Mouse (Mus musculus) megakaryocyte, embryonic 14.5 days (primary cell): ENCODE measurements at regions not wholly inside any gene's neighbourhood (a gene's known extent, or its start where the extent isn't known, plus 50 kb on each side); places are given as distances from the start of the nearest gene placed in this dataset.

ENCODE experiments used
- H3K27me3 ChIP-seq: replicated peaks from 2 replicates; pipeline ENCODE3; 2012; ENCODE audit warnings: inconsistent platforms
- H3K36me3 ChIP-seq: replicated peaks from 2 replicates; pipeline ENCODE3; 2012; ENCODE audit warnings: low read length, inconsistent platforms, mixed read lengths
- H3K4me1 ChIP-seq: 2 replicates; pipeline ENCODE4 v1.6.1; 2012; ENCODE audit warnings: inconsistent platforms
- H3K4me3 ChIP-seq: replicated peaks from 2 replicates; pipeline ENCODE3; 2012; ENCODE audit warnings: moderate library complexity, mild to moderate bottlenecking, inconsistent platforms
- H3K9me3 ChIP-seq: 2 replicates; pipeline ENCODE4 v1.6.1; 2012; ENCODE audit warnings: inconsistent platforms
- FLI1 ChIP-seq: IDR thresholded peaks from 2 replicates; pipeline ENCODE4 v1.6.1; 2012; ENCODE audit warnings: low read length, inconsistent platforms, mixed read lengths
- GATA1 ChIP-seq: IDR thresholded peaks from 3 replicates; pipeline ENCODE4 v1.6.1; 2012; ENCODE audit warnings: mixed read lengths, low read length, inconsistent platforms, borderline replicate concordance

GRCm38 (mm10) chr17:27341952-27342890 is 138.0 kb upstream of the Lemd2 start:
- peak overlapping the region; percentile 92 for H3K4me3 ChIP-seq
- peaks cover 8% of the 10 kb centered on the region for H3K27me3 ChIP-seq
- H3K4me1 ChIP-seq, result peaks cover 88% of the 10 kb centered on the region
- no peaks in the 10 kb centered on the region for H3K9me3 ChIP-seq
- H3K36me3 ChIP-seq, result peaks cover 14% of the 10 kb centered on the region
- TF ChIP-seq GATA1 (peak; percentile 20; the same call in 1 of the 3 replicates), FLI1 (no peak)

GRCm38 (mm10) chr17:27339823-27340222 is 135.6 kb upstream of the Lemd2 start:
- Histone ChIP-seq H3K36me3 (peaks cover 14% of the 10 kb centered on the region), H3K9me3 (no peaks in the 10 kb centered on the region), H3K4me1 (peaks cover 96% of the 10 kb centered on the region), H3K27me3 (peaks cover 7% of the 10 kb centered on the region), H3K4me3 (no peak overlapping the region)
- TF ChIP-seq FLI1, result no peak
- TF ChIP-seq GATA1, result no peak

GRCm38 (mm10) chr17:27339261-27339660 is 135.0 kb upstream of the Lemd2 start:
- peaks cover 93% of the 10 kb centered on the region for H3K4me1 ChIP-seq
- H3K36me3 ChIP-seq, result peaks cover 11% of the 10 kb centered on the region
- no peak overlapping the region for H3K4me3 ChIP-seq
- H3K9me3 ChIP-seq, result no peaks in the 10 kb centered on the region
- H3K27me3 ChIP-seq, result peaks cover 11% of the 10 kb centered on the region
- TF ChIP-seq GATA1 (no peak), FLI1 (no peak)

GRCm38 (mm10) chr17:27335621-27336020 is 131.4 kb upstream of the Lemd2 start:
- H3K4me3 ChIP-seq, result no peak overlapping the region
- no peaks in the 10 kb centered on the region for H3K9me3 ChIP-seq
- H3K27me3 ChIP-seq, result peaks cover 37% of the 10 kb centered on the region
- TF ChIP-seq FLI1, result no peak
- TF ChIP-seq GATA1, result no peak
- H3K36me3 ChIP-seq, result no peaks in the 10 kb centered on the region
- H3K4me1 ChIP-seq, result peaks cover 72% of the 10 kb centered on the region

GRCm38 (mm10) chr17:27333593-27333992 is 129.3 kb upstream of the Lemd2 start:
- Histone ChIP-seq H3K36me3 (no peaks in the 10 kb centered on the region), H3K27me3 (peaks cover 52% of the 10 kb centered on the region), H3K4me1 (peaks cover 53% of the 10 kb centered on the region), H3K9me3 (no peaks in the 10 kb centered on the region), H3K4me3 (no peak overlapping the region)
- no peak for TF ChIP-seq GATA1

- H3K4me3 ChIP-seq, result no peak overlapping the region
- no peaks in the 10 kb centered on the region for H3K36me3 ChIP-seq
- H3K27me3 ChIP-seq, result peaks cover 57% of the 10 kb centered on the region
- no peaks in the 10 kb centered on the region for H3K9me3 ChIP-seq
- no peak for TF ChIP-seq GATA1
- no peak for TF ChIP-seq FLI1
- peaks cover 49% of the 10 kb centered on the region for H3K4me1 ChIP-seq
Observed at GRCm38 (mm10) chr17:27333141-27333540, 128.9 kb upstream of the Lemd2 start.

GRCm38 (mm10) chr17:27332076-27332475 is 127.8 kb upstream of the Lemd2 start:
- peaks cover 64% of the 10 kb centered on the region for H3K27me3 ChIP-seq
- H3K9me3 ChIP-seq, result peaks cover 4% of the 10 kb centered on the region; the same call in 1 of the 2 replicates
- H3K4me1 ChIP-seq, result peaks cover 38% of the 10 kb centered on the region
- H3K36me3 ChIP-seq, result no peaks in the 10 kb centered on the region
- no peak for TF ChIP-seq FLI1
- no peak for TF ChIP-seq GATA1
- no peak overlapping the region for H3K4me3 ChIP-seq

- Histone ChIP-seq H3K4me1 (peaks cover 35% of the 10 kb centered on the region), H3K4me3 (no peak overlapping the region), H3K9me3 (peaks cover 8% of the 10 kb centered on the region), H3K36me3 (no peaks in the 10 kb centered on the region), H3K27me3 (peaks cover 66% of the 10 kb centered on the region)
- TF ChIP-seq GATA1, result no peak
- no peak for TF ChIP-seq FLI1
Observed at GRCm38 (mm10) chr17:27331630-27332029, 127.4 kb upstream of the Lemd2 start.

- H3K27me3 ChIP-seq, result peaks cover 76% of the 10 kb centered on the region
Observed at GRCm38 (mm10) chr17:27329791-27330190, 125.5 kb upstream of the Lemd2 start.

GRCm38 (mm10) chr17:27329183-27329582 is 124.9 kb upstream of the Lemd2 start:
- peaks cover 24% of the 10 kb centered on the region for H3K4me1 ChIP-seq
- H3K27me3 ChIP-seq, result peaks cover 72% of the 10 kb centered on the region
- TF ChIP-seq FLI1, result no peak

More at GRCm38 (mm10) chr17:27329791-27330190, 125.5 kb upstream of the Lemd2 start:
- Histone ChIP-seq H3K4me1 (peaks cover 26% of the 10 kb centered on the region), H3K4me3 (no peak overlapping the region), H3K9me3 (peaks cover 24% of the 10 kb centered on the region), H3K36me3 (no peaks in the 10 kb centered on the region)
- no peak for TF ChIP-seq FLI1
- TF ChIP-seq GATA1, result no peak

More at GRCm38 (mm10) chr17:27329183-27329582, 124.9 kb upstream of the Lemd2 start:
- H3K9me3 ChIP-seq, result peaks cover 26% of the 10 kb centered on the region
- no peaks in the 10 kb centered on the region for H3K36me3 ChIP-seq
- H3K4me3 ChIP-seq, result no peak overlapping the region
